Mouse (Mus musculus): ENCODE measurements around the gene St3gal2. TPM values are rescaled to one million over a fixed set of nuclear protein-coding genes. Genes with fewer than 3 reads are reported as not detected.
A peak's percentile ranks its signal among the peaks of the same experiment; 100 is the strongest.
"Not testable (repeated sequence)": the region's sequence is repeated elsewhere in the genome, so short reads cannot be mapped to it uniquely, and the experiment has no call there.

St3gal2 gene
- polyA plus RNA-seq, 1 experiment from 2014 or later = 30.3 TPM

DNA sequence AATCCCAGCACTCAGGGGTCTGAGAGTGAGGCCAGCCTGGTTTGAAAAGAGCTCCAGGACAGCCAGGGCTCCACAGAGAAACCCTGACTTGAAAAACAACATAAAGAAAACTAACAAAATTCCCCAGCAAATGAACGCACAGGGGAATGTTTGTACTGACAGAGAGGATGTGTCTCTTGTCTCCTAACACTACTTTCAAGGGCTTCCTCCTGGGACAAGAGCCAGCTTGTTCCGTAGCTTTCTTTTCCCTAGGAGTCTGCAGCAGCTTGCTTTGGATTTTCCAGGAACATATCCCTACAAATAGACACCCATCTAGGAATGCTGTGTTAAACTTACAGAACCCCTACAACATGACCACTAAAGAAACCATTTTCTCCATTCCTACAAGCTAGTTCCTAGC, 58.3 kb downstream of the St3gal2 start:
- not testable (repeated sequence) for H3K27ac ChIP-seq (replicated peaks); H3K9ac ChIP-seq; ATAC-seq (ENCODE audit: low FRiP score, low read depth); H3K4me2 ChIP-seq; H3K4me3 ChIP-seq; H3K27me3 ChIP-seq; H3K9me3 ChIP-seq; H3K4me1 ChIP-seq (replicated peaks)
- peaks cover 50% of the 10 kb centered on the region for H3K36me3 ChIP-seq
- WGBS = 87% methylated on average over 2 of the region's 2 CpGs

DNA sequence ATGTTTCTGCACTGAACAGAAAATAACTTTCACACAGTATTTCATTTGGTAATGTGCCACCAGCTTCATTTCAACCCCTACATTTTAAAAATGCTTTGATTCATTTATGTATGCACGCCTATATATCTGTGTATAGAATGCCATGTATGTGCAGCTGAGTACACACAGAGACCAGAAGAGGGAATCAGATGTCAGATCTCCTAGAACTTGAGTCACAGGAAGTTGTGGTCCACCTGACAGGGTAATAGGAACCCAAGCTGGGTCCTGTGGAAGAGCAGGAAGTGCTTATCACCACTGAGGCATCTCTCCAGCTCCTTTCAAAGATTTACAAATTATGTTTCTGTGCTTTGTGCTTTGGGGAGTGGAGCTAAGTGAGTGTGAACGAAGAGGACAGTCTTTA, 61.6 kb downstream of the St3gal2 start:
- no peak overlapping the region for H3K4me2 ChIP-seq
- no peak for ATAC-seq (ENCODE audit: low FRiP score, low read depth)
- H3K36me3 ChIP-seq = peaks cover 66% of the 10 kb centered on the region

GRCm38 (mm10) chr8:110987805-110988744, 68.4 kb downstream of the St3gal2 start:
- WGBS = 91% methylated on average over 8 of the region's 8 CpGs

More for the DNA sequence above, 61.6 kb downstream of the St3gal2 start:
- Histone ChIP-seq H3K4me3 (no peak overlapping the region), H3K9me3 (no peaks in the 10 kb centered on the region), H3K27ac (replicated peaks) (no peak overlapping the region), H3K27me3 (no peaks in the 10 kb centered on the region), H3K9ac (no peak overlapping the region), H3K4me1 (replicated peaks) (no peaks in the 10 kb centered on the region)
- 94% methylated on average over 2 of the region's 2 CpGs for WGBS

GRCm38 (mm10) chr8:110990017-110990416, 70.3 kb downstream of the St3gal2 start:
- Histone ChIP-seq H3K9me3 (no peaks in the 10 kb centered on the region), H3K36me3 (peaks cover 57% of the 10 kb centered on the region), H3K27me3 (no peaks in the 10 kb centered on the region), H3K4me2 (no peak overlapping the region), H3K4me3 (no peak overlapping the region), H3K4me1 (replicated peaks) (no peaks in the 10 kb centered on the region), H3K27ac (replicated peaks) (no peak overlapping the region), H3K9ac (no peak overlapping the region)
- WGBS = 84% methylated on average over 9 of the region's 9 CpGs
- no peak for ATAC-seq (ENCODE audit: low FRiP score, low read depth)

More at GRCm38 (mm10) chr8:110987805-110988744, 68.4 kb downstream of the St3gal2 start:
- Histone ChIP-seq H3K27ac (replicated peaks) (no peak overlapping the region), H3K4me3 (no peak overlapping the region), H3K27me3 (no peaks in the 10 kb centered on the region), H3K4me2 (no peak overlapping the region), H3K4me1 (replicated peaks) (no peaks in the 10 kb centered on the region), H3K9ac (no peak overlapping the region), H3K36me3 (peaks cover 75% of the 10 kb centered on the region), H3K9me3 (no peaks in the 10 kb centered on the region)
- no peak for ATAC-seq (ENCODE audit: low FRiP score, low read depth)

DNA sequence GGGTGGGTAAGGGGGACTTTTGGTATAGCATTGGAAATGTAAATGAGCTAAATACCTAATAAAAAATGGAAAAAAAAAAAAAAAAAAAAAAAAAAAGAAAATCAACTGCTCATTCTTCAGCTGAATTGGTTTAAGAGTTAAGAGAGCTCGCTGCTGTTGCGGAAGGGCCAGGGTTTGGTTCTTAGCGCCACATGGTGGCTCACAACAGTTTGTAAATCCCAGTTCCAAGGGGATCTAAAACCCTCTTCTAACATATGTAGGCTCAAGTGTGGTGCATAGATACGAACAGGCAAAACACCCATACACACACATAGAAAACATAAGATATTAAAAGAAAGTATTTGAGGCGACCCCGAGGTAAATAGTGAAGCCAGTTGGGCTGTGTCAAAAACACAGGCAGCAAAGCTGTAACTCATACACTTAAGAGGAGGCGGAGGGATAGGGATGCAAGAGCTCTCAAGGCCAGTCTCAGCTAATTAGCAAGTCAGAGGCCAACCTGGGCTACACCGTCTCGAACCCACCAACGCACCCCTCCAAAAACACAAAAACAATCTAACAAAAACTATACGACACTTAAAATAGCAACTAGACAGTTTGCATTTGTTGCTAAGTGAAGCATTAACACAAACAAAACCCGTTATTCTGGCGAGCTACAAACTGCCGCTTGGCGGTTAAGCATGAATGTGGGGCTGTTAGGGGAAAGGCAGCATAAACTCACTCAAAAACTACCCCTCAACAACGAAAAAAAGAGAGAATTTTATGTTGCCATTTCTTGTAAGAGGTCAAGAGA, 77.1 kb downstream of the St3gal2 start:
- ATAC-seq (ENCODE audit: low FRiP score, low read depth) = no peak
- H3K4me1 ChIP-seq (replicated peaks) = peaks cover 9% of the 10 kb centered on the region
- WGBS = 38% methylated on average over 16 of the region's 16 CpGs
- H3K27ac ChIP-seq (replicated peaks) = peak overlapping the region; percentile 89
- H3K9ac ChIP-seq = peak overlapping the region; percentile 85
- peak overlapping the region; percentile 97 for H3K4me3 ChIP-seq
- H3K4me2 ChIP-seq = peak overlapping the region; percentile 91
- peaks cover 12% of the 10 kb centered on the region; the same call in 1 of the 2 replicates for H3K36me3 ChIP-seq
- H3K27me3 ChIP-seq = no peaks in the 10 kb centered on the region
- H3K9me3 ChIP-seq = no peaks in the 10 kb centered on the region

- peak within 1 kb of the TSS; percentile 85 for H3K9ac ChIP-seq
- H3K4me2 ChIP-seq = peak within 1 kb of the TSS; percentile 91
- WGBS = 3% methylated on average over 58 of the region's 58 CpGs
- H3K4me1 ChIP-seq (replicated peaks) = peaks cover 9% of the 10 kb centered on the region
- 0 out of 2 replicates have a peak, but pooled peaks cover 8% of the 10 kb centered on the region for H3K36me3 ChIP-seq
- peak; percentile 98 for ATAC-seq (ENCODE audit: low FRiP score, low read depth)
- H3K27me3 ChIP-seq = no peaks in the 10 kb centered on the region
- H3K9me3 ChIP-seq = no peaks in the 10 kb centered on the region
- H3K27ac ChIP-seq (replicated peaks) = peak within 1 kb of the TSS; percentile 89
- peak within 1 kb of the TSS; percentile 97 for H3K4me3 ChIP-seq
Measured at GRCm38 (mm10) chr8:110997547-110998531, 78.1 kb downstream of the St3gal2 start, which contains the start of gene Ddx19a. Gene Ddx19a, minus strand, starts transcription at chr8:110997800.

DNA sequence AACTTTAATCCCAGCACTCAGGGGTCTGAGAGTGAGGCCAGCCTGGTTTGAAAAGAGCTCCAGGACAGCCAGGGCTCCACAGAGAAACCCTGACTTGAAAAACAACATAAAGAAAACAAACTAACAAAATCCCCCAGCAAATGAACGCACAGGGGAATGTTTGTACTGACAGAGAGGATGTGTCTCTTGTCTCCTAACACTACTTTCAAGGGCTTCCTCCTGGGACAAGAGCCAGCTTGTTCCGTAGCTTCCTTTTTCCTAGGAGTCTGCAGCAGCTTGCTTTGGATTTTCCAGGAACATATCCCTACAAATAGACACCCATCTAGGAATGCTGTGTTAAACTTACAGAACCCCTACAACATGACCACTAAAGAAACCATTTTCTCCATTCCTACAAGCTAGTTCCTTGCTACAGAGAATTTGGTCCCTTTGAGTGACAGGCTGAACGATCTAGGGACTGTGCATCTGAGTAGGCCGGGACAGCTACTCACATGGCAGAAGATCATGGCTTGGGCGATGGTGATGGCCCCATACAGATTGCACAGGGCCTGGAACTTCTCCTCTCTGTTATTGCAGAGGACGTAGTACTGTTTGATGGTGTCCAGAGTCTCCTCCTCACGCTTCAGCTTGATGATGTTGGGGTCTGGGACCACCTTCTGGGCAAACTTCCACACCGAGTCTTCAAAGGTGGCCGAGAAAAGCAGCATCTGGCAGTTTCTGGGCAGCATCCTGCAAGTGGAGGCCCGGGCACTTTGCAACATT, 90.7 kb downstream of the St3gal2 start:
- peaks cover 56% of the 10 kb centered on the region for H3K36me3 ChIP-seq
- not testable (repeated sequence) for H3K9me3 ChIP-seq; ATAC-seq (ENCODE audit: low FRiP score, low read depth); H3K27me3 ChIP-seq; H3K27ac ChIP-seq (replicated peaks); H3K4me1 ChIP-seq (replicated peaks); H3K4me2 ChIP-seq; H3K9ac ChIP-seq; H3K4me3 ChIP-seq
- 88% methylated on average over 9 of the region's 10 CpGs for WGBS

Small RNAs within 50 kb of the gene (microRNA-seq; reads per million reads assigned to microRNA genes)
- gene Mir3473d = not detected

Other genes with a start within 250 kb of the St3gal2 start
- 51.8 and 62.3 TPM in 2 replicates for gene Mtss1l, start 198.4 kb upstream of the St3gal2 start, polyA plus RNA-seq (2015; fragmentation: Nextera tagmentation; extraction: Ambion mirVana)
- 5.8 and 7.8 TPM in 2 replicates for gene Il34, start 114.0 kb upstream of the St3gal2 start, polyA plus RNA-seq (2015; fragmentation: Nextera tagmentation; extraction: Ambion mirVana)
- gene Cog4, start 73.3 kb upstream of the St3gal2 start, polyA plus RNA-seq (2015; fragmentation: Nextera tagmentation; extraction: Ambion mirVana) = 70.7 and 75.4 TPM in 2 replicates
- gene Sf3b3, start 73.1 kb upstream of the St3gal2 start, polyA plus RNA-seq (2015; fragmentation: Nextera tagmentation; extraction: Ambion mirVana) = 90.7 and 94.2 TPM in 2 replicates
- 7.1 and 8.6 TPM in 2 replicates for gene Fuk, start 17.4 kb upstream of the St3gal2 start, polyA plus RNA-seq (2015; fragmentation: Nextera tagmentation; extraction: Ambion mirVana)
- 10.8 and 12.4 TPM in 2 replicates for gene Ddx19a, start 77.9 kb downstream of the St3gal2 start, polyA plus RNA-seq (2015; fragmentation: Nextera tagmentation; extraction: Ambion mirVana)
- 6.2 and 7.5 TPM in 2 replicates for gene Ddx19b, start 111.8 kb downstream of the St3gal2 start, polyA plus RNA-seq (2015; fragmentation: Nextera tagmentation; extraction: Ambion mirVana)
- gene Aars, start 113.2 kb downstream of the St3gal2 start, polyA plus RNA-seq (2015; fragmentation: Nextera tagmentation; extraction: Ambion mirVana) = 86.5 and 88.3 TPM in 2 replicates
- gene Exosc6, start 136.4 kb downstream of the St3gal2 start, polyA plus RNA-seq (2015; fragmentation: Nextera tagmentation; extraction: Ambion mirVana) = not detected in 2 replicates
- gene Clec18a, start 172.5 kb downstream of the St3gal2 start, polyA plus RNA-seq (2015; fragmentation: Nextera tagmentation; extraction: Ambion mirVana) = 0.52 and 0.92 TPM in 2 replicates
- gene Pdpr, start 174.7 kb downstream of the St3gal2 start, polyA plus RNA-seq (2015; fragmentation: Nextera tagmentation; extraction: Ambion mirVana) = 10.2 and 11.0 TPM in 2 replicates

All from hindbrain, embryonic 15.5 days (tissue).